Mouse (Mus musculus) right cerebral cortex, adult 2 months (tissue): Measurements from ENCODE around the gene Phf2.

Source experiments
- DNase-seq, 2 experiments: peaks; one replicate each; pipeline ENCODE4 v3.0.0; 2021 to 2022; ENCODE audit warnings: low spot score in 2 of 2

The Phf2 gene

DNA sequence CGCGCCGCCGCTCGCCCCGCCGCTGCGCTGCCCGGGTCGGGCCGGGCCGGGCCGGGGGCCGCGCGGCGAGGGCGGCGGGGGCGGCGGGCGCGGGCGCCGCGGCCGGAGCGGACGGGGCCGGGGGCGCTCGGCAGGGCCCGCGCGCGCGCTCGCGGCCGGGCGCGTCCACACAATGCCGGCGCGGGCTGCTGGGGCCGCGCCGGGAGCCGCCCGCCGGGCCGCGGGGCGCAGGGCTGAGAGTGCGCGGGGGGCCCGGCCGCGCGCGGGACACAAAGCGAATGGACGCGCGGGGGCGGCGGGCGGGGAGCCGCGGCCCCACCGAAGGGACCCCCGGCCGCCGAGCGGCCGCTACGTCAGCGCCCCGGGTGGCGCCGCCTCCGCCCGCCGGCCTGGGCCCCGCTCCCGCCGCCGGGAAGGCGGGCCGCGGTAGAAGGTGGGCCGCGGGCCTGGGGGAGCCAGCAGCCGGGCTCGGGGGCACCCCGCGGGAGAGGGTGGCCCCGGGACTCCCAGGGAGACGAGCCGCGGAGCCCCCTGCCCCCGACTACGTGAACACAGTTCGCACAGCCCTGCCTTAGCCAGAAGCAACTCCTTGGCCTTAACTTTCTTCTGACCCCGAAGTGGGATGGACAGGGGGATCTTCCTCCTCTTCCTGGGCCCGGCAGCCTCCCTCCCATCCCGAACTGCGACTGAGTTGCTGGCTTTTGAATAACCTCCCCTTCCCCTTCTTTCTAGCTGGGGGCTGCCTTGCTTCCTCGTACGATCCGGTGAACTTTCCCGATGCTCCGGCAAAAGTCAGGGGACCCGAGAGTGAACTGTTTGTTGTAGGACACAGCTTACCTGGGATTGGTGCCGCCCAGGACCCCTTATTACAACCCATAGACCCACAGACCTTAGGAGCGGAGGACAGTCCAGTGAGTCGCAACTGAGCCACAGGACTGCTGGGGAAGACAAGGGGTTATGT, at the start of gene Phf2:
Gene Phf2, minus strand, starts transcription at position 349 of the 961 bp plus-strand sequence.
- no peak for DNase-seq

DNA sequence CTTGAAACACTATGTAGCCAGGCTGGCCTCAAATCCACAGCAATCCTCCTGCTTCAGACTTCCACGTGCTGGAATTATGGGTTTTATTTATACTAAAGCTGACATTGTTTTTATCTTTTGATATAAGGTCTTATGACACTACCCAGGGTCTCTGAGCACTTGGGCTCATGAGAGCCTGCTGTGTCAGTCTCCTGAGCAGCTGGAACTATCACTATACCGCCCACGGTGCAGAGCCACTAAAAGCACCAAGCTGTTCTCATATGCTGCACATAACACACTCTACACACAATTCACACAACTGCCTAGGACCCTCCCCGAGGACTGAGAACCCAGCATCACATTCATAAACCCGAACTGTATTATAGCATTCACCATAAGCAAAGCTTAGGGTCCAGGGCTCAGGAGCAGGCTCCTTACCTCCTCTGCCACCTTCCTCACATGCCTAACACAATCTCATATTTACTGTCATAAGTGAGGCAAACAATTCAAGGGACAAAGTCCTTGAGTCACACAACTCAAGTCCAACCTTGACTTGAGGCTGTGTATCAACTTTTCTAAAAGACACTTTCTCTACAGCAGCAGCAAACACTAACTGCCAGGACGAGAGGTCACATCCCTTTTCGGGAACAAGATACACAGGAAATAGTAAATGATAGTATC, 49.0 kb upstream of the Phf2 start:
- DNase-seq: peak in 1 of 2 experiments; percentile 42

DNA sequence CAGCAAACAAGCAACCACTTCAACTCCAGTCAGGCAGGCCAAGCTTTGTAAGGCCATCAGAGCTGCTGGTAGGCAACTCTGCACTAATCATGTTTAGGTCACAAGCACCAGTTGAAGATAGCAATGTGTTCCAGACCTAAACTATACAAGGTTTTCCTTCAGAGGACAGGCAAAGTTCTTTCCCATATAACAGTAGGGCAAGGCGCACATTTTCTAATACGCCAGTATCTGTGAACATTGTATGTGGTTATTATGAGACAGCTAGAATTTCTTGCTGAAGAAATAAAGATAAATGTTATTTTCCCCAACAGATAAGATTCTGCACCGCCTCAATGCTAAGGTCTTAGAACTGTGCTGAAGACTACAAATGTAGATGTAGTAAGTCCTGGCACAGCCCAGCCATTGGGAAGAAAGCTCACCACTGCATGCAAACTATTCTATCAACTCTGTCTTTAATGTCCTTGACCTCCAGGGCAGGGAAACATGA, 46.2 kb upstream of the Phf2 start:
- DNase-seq: no peak

DNA sequence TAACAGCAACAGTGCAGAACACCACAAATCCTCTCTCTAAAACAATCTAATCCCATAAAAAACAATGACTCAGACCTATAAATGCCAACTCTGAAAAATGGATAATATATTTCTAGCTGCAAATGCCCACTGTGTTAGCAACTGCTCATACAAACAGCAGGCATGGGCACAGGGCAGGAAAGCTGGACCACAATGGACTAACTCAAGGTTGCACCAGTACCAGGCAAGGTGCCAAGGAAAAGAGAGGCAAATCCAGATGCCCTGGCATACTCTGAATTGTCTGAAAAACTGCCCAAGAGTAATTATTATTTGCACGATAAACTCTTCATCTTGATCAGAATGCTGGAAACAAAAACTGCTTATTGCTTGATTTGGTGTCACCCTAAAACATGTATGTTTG, 42.8 kb upstream of the Phf2 start:
- no peak for DNase-seq

DNA sequence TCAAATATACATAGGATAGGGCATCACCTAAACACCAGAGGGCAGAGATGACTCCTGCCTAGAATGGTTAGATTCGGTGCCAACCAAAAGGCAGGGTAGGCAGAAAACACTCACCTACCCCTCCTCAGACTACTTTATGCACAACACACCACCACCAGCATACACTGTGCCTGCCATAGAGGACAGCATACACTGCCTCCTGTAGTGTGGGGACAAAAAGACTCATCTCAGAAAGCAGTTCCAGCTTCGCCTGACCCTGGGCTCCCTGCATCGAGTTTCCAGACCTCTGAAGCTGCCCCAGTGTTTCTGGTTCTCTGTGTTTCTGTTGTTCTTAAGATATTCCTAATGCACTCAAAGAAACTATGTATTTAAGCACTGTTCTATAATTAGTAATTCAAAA, 42.2 kb upstream of the Phf2 start:
- DNase-seq: no peak

DNA sequence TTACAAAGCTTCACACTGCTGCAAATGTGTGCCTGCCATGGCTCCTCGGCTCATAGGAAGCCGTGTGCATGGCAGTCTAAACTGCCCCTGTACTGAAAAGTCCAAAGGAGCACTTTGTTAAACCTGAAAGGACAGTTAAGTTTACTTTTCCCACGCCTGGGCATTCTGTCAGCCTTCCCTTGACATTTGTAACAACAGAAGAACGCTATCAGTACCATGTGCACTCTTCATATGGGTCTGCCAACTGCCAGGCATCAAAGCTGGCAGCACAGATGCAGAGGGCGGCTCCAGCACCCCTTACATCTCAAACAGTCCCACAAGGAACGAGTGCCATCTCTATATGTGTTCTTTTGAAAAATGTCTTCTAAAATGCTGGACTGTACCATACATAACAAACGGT, 40.5 kb upstream of the Phf2 start:
- no peak for DNase-seq

DNA sequence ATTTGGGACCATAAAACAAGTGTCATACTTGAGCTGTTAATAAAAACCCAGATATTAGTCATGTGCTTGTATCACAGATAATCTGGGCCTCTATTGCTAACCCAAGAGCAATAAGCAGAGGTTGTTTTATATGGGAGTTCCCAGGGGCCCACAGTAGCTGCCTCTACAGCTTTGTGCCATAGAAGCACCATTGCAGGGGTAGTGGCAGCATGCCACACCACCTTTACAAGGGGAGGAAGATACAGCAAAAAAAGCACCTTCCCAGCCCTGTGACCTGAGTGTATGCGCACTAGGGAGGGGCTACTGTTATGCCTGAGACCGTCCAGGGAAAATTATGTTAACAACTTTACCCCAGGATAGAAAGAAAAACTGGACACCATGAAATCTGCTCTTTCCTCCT, 34.5 kb upstream of the Phf2 start:
- no peak for DNase-seq

DNA sequence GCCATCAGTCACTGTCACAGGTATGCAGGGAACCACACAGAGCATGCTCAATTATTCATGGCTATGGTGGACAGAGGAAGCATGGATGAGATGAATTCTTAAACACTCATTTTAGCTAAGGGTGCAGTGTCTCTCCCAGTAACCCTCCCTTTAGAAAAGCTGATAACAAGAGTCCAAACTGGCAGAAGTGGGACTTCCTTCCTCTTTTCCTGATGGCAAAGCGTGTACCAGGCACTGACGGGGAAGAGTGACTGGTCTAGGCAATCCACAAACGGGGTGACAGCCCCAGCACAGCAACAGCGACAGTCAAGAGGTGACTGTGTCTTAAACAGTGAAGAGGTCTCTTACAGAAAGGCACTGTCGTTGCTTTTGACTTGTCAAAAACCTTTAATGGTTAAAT, 24.5 kb upstream of the Phf2 start:
- DNase-seq: no peak

DNA sequence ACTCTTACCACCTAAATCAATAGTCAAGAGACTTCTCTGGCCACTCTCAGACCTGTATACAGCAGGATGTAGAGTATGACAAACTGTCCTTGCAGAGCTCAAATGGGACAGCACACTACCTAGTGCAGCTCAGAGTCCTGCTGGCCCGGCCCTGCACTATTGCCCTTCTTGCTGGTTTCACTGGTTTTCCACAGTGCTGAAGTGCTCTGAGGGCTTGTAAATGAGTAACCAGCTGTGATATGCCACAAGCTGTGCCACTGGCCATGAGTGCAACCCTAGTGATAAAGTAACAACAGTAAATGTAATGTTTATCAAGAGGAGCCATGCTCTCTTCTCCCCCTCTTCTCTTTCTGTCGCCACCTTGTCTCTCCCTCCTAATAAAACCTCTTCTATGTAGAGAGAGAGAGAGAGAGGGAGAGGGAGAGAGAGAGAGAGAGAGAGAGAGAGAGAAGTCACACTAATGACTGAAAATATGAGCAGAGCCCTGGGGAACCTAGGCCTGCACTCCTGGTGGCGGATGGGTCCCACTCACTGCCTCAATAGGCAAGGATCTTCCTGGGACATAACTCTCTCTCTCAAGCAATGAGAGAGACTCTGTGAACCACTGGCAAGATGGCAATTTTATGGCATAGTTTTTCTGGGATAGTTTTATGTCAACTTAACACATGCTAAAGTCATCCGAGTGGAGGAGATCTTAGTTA, 19.5 kb upstream of the Phf2 start:
- no peak for DNase-seq

DNA sequence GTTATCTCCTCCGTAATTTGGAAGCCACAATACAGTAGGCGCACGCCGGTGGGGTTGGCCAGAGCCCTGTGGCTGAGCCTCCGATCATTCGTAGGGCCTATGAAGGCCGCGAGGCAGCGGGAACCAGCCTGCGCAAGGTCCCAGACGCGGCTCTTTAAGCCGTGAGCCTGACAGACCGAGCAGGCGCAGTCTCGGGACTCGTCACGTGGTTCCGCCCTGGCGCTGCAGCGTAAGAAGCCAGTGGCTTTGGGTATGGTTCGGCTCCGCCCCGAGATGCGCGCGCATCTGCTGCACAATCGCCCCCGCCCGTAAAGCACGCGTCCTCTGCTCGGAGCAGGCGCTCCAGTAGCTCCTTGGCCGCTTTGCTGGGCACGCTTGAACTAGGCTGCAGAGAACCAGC, 7.6 kb upstream of the Phf2 start:
- peak; percentile 98 to 99 for DNase-seq

DNA sequence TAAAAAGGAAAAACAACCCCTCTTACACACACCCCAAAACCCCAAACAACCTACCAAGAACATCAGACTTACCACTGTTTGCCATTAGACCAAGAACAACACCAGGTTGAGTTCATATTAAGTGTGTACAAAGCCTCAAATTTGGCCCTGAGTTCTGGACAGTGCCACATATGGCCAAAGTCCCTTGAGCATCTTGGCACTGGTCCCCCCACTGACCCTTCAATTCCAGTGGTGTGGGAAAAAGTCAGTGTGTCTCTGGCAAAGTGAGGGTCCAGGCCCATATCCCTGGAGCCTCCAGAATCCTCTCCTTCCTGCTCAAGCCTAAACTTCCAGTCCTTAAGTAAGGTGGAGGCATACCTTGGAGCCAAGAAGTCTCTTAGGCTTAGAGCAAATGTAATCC, 6.9 kb upstream of the Phf2 start:
- no peak for DNase-seq

DNA sequence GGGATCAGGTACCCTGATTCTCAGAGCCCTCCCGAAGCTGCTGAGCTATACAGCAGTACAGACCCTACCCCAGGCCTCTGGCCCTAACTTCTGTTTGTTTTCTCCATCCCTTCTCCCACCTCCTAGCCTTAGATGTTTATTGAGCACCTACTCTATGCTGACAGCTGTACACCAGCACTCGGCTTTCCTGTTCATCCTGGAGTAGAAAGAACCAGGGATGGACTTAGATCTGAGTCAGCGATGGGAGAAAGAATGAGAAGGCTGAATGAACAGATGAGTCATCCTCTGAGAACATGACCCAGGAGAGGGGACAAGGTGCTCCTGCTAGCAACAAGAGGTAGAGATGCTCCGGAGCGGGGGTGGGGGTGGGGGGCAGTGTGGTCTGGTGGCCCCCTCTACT, 1.8 kb upstream of the Phf2 start:
- no peak for DNase-seq

DNA sequence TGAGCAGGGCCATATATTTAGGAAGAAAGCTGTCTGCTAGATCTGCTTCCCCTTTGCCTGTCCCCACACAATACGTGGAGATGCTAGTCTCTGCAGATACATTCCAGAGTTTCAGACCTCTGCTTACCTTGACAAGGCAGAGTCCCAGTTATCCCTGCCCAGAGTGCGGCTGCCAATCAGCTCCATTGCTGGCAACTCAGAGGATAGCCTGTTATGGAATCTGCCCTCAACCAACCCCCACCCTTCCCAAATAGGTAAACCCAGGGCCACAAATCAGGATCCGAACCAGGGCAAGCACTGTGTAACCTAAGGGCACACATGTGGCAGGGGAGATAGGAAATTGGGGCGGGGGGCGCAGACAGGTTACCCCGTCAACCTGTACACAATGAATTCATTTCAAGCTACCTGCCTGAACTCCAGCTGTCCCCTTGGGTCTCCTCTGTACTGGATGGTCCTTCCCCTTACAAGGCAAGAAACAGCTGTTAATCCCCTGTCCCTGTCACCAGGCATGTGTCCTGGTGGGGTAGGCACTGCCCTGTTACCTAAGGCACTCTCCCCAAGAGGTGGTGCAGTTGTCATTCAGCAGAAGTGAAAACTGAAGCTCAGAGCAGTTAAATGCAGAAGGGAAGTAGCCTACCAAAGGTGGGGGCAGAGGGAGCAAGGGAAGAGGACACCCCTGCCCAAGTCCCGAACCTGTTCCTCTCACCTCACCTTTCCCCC, 1.1 kb upstream of the Phf2 start:
- no peak for DNase-seq

DNA sequence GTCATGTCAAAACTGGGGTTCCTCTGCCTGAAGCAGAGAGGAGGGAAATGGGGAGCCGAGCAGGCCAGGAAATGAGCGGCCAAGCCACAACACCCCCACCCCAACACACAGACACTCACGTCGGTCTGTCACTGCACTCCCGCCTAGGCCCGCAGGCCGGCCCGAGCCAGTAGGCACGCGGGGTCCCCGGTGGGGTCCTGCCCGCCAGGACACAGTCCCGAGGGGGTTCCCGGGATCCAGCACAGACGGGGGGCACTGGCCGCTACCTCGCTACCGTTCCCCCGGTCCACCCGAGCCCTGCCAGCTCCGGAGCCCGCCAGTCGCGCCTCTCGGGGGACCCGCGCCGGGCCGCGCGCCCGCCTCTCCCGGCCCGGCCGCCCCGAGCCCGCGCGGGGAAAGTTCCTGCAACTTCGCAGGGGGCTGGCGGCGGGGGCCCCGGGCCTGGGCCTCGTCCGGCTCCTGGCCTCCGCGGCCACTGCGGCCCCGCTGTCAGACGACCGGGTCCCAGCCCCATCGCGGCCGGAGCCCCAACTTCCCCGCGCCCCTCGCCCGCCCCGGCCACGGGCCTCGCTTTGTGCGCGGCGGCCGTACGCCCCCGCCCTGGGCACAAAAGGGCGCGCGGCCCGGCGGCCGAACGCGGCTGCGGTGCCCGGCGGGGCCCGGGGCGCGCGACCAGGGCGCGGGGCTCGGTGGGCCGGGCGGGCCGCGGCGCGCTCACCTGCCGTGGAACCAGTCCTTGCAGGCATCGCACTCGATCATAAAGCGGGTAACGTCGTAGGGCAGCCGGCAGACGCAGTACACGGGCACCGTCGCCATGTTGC, 759 bp downstream of the Phf2 start:
- DNase-seq: no peak

DNA sequence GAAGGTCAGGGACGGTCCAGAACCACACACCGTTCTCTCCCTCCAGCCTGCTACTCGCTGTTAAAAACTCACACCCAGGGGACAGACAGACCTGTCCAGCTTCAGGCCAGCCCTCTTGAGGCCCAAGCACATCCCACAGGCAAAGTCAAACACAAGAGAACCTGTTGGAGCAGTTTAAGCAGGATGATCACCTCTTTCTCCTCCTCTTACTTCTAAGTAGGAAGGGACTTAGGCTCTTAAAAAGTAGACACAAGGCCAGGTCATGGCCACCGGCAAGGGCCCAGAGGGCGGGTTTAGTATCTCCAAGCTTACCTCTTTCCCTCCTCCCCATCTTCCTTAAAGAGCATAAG, 1.3 kb downstream of the Phf2 start:
- DNase-seq: no peak

DNA sequence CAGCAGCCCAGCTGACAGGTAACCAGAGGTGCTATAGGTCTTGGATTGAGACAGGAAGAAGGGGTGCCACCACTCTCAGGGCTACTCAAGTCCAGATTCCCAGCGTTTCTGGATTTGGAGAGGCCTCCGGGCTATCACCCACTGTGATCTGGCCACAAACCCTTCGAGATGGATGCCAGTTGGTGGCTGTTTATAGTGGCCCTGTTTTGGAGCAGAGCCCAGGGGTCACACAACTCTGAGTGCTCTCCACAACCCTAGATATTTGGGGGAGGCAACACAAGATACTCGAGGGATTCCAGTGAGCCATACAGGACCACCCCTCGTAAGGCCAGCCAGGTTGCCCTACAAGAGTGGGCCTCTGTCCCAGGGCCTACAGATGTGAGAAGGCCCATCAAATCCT, 1.8 kb downstream of the Phf2 start:
- no peak for DNase-seq

DNA sequence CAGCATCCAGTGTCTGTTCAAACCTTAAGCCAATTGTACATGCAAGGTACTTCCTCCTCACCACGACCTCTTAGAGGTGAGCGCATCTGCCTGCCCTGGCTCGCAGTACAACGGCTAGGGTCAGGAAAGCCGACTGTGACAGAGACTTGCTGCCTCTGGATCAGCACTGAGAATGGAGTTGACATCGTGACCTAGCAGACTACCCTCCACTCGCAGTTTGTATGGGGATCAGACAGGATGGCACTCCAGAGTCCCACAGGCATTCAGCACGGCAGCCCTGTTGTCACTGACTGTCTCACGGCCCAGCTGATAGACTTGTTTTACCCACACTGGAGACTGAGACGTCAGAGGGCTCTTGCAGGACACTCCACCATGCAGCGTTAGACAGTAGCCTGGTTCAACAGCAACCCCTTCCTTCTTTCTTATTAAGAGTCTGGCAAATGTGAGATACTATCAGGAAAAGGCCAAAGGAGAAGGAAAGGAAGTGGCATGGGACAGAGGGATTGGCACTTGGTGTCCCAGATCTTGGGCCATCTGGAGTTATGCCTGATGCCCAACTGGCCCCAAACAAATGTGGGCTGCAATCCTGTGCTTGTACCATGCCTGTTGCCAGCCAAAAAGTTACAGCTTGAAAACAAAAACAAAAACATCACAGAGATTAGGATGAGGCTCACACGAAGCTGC, 6.1 kb downstream of the Phf2 start:
- DNase-seq: no peak

DNA sequence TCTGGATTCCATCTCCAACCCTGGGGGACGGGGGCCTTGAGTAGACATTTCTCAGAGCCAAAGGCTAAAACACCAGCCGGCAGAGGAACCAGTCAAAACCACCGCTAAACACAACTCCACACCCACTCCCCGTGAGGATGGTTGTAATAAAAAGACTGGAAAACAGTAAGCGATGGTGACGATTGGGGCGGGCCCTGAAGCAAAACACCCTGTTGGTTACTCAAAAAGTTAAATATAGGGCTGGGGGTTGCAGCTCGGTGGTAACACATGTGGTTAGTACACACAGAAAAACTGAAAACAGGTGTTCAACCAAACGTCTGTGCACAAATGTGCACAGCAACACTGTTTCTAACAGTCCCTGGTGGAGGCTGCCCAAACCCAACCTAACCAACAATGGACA, 7.4 kb downstream of the Phf2 start:
- DNase-seq: no peak

DNA sequence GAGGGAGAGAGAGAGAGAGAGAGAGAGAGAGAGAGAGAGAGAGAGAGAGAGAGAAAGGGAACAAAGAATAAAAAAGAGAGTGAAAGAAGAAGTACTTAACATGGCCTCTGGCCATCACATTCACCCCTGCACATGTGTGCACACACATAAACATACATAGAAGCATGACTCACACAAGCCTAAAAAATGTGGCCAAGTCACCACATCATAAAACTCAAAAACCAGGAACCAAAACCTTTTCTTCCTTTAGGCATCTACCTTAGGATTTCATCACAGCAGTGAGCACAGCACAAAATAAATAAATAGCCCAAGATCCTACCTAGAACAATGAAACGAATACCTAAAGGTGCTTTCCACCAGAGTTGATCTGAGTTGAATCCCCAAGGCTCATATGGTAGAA, 9.0 kb downstream of the Phf2 start:
- DNase-seq: no peak

DNA sequence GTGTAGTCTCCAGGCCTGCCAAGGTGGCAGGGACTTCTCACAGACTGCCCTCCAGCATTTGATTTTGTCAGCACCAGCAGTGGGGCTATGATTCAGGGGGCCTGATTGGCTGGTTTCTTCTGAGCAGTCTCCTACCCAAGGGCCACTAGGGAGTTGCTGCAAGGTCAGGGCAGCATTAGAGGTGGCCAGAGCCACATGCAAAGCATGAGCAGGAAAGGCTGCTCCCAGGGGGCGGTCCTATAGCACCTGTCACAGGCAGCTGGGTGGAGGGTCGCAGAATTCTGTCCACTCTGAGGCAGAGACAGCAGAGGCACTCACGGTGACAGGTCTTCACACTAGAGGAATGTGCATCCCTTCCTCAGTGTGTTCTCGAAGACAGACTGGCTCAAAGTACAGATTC, 12.1 kb downstream of the Phf2 start:
- no peak for DNase-seq
